Mouse (Mus musculus) natural killer cell, adult 2 months (primary cell): Measurements from ENCODE around the gene Slc29a1.

Experiments used
- DNase-seq, 2 experiments: peaks; one replicate each; pipeline ENCODE4 v3.0.0; 2022; ENCODE audit warnings: low spot score in 2 of 2

Gene Slc29a1

DNA sequence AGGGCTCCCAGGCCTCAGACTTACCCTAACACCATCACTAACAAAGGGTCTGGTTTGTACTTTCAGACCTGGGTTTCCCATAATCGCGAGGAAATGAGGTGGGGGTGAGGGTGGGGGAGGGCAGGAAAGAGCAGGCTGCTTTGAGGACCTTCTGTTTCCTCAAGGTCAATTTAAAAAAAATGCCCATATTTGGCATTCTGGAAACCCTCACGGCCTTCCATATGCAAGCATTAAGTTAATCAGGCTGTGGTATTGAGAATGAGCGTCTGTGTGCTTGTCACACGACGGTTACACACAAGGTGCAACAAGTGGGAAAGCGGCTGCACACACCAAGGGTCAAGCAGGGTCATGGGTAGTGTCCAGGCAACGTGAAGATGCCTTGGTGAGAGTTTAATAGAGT, 12.6 kb upstream of the Slc29a1 start:
- no peak for DNase-seq

DNA sequence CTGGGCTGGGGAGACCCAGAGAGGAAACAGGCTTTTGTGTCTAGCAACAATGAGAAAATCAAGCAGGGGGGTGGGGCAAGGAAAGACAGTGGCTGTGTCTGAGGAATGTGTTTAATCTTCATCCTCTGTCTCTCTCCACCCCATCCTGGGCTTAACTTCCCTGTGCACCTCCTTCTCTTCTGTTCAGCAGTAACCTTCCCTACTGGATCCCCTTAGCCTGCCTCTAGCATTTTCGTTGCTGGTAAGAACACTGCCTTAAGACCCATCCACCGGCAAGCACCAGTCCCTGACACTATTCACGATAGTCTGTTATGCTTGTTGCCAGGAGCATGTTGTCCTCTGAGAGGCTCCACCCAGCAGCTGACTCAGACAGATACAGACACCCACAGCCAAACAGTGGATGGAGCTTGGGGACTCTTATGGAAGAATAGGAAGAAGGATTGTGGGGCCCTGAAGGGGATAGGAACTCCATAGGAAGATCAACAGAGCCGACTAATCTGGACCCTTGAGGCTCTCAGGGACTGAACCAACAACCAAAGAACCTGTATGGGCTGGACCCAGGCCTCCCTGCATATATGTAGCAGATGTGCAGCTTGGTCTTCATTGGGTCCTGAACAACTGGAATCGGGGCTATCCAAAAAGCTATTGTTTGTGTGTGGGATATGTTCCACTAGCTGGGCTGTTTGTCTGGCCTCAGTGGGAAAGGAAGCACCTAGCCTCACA, 10.9 kb upstream of the Slc29a1 start:
- no peak for DNase-seq

DNA sequence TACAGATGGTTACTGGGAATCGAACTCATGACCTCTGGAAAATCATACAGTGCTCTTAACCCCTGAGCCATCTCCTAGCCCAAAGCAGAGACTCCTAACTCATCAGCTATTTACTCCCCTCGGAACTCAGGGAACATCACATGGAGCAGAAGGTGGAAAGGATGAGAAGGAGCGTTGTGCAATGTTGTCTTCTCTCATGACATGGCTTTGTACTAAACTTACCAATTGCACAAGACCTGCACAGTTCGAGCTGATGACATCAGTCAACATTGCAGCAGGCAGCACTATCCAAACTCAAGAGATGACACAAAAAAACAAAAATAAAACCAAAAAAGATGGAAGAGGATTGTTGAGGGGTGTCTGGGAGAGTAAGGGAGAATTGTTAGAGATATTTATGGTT, 9.0 kb upstream of the Slc29a1 start:
- DNase-seq, result no peak

DNA sequence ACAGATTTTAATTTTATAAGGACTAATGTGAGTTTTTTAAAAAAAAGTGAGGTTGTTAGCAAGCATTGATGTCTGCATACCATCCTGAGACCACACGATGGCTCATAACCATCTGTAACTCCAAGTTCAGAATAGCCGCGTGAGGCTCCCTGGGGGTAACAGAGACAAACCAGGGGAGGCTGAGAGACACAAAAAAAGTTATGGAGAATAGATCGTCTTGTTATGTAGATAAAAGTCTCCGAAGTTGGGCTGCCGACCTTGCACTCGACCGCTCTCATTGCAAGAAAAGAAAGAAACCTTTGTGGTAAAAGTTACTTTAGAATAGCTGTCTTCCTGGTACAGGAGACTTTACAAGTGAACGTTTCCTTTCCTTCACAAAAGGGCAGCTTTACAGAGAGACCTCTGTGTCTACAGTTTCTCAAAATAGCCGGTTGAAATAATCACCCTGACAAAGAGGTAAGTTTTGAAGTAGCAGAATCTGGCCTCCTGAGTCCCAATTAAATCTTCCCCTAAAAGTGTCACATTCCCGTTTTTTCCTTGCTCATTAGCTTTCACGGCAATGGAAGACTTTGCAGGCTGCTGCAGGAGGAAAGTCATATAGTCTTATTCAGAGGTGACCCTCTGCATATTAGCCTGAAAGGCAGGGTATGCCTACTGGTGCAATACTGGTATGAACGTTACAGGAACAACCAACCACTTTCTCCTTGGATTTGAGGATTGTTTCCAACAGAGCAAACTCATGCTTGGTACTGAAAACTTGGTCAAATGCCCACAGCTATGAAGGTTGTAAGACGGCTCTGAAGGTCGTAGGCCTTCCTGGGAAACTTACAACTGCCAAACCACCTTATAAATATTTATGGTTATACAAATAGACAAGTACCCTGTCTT, 7.8 kb upstream of the Slc29a1 start:
- no peak for DNase-seq

DNA sequence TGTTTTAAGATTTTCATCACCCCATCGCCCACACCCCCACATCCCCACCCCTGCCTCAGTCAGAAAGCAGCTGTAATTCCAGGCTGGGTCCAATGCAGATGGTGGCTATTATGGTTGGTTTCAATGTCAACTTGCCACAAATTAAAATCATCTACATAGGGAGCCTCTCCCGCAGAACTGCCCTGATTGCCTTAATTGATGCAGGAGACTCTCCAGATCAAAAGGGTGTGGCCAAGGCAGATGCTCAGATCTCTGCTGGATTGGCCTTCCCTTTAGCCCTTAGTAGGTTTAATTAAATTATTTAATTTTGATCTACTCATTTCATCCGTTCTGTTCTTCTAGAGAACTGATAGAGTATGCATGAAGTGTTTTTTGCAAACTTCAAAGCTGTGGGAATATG, 3.6 kb upstream of the Slc29a1 start:
- no peak for DNase-seq

DNA sequence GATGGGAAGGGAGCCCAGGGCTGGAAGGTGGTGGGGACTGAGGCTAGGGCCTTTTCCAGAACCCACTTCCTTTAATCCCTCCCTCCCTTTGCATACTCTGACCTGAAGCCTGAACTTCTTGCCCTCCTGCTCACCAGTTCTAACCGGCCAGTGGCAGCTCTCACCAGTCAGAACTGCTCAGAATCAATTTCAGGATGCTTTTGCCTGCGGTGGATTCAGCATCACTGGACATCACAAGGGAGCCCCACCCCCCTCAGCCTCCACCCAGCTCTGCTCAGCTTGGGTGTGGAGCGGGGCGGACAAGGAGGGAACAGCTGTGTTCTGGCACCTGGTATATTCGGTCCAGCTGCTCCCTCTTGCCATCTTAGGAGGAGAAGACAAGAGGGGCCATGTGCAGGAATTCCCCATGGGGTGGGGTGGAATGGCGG, 2.5 kb upstream of the Slc29a1 start, which contains the start of gene Mymx:
Mymx (minus strand) TSS at position 226 of the 428 bp plus-strand sequence.
- no peak for DNase-seq

DNA sequence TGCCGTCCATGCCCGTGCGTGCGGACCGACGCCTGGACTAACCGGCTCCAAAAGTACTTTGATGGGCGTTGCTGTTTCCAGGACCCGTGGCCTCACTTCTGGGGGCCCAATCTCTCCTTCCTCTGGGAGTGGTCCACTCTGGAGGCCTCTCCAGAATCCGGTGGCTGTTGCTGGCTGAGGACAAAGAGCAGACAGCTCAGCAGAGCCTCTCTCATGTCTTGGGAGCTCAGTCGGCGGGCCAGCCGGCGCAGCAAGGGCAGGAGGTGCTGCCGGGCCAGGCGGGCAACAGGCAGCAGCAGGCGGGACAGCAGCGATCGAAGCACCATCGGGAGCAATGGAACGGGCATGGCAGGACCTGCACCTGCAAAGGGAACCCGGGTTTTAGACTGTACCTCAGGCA, 1.9 kb upstream of the Slc29a1 start:
- DNase-seq, result no peak

DNA sequence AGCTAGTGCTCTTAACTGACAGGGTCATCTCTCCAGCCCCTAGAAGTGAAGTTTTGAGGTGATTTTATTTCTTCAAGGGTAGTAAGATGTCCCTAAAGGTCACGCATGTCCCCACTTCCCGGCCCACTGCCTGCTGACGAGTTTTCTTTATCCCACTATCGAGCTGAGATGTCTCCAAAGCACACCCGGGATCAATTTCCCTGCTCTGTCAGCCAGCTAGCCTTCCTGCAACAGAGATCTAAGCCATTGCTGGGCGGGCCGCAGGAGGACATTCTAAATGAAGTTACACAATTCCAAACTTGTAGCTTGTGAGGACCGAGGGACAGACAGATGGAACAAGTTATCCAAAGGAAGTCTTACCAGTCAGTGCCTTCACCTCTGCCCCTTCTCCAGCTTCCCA, 861 bp upstream of the Slc29a1 start:
- DNase-seq, result no peak

DNA sequence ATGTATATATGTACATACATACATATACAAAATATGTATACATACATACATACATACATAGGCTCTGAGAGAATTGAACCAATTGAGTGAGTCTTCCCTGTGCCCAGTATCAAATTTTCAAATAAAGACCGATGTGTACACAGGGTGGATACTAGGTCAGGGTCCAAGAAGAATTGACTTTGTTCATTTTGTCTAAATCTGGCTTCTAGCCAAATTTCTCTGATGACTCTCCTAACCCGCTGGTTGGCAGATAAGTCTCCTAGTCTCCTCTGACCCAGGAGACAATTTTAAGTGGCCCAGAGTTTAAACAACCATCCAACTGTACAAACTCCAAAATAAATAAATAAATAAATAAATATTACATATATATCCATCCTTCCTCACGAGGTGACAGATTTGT, 515 bp downstream of the Slc29a1 start:
- no peak for DNase-seq

DNA sequence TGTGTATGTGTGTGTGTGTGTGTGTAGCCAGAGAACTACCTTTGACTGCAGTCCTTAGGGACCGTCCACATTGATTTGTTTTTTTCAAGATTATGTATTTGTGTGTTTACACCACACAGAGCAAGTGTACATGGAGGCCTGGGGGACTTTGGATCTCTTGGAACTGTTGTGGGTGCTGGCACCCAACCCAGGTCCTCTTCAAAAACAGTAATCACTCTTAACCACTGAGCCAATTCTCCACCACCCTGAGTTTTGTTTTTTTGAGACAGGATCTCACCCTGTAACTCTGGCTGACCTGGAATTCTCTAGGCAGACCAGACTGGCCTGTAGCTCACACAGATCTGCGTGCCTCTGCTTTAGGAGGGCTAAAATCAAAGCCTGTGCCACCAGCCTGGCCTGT, 1.0 kb downstream of the Slc29a1 start:
- no peak for DNase-seq

DNA sequence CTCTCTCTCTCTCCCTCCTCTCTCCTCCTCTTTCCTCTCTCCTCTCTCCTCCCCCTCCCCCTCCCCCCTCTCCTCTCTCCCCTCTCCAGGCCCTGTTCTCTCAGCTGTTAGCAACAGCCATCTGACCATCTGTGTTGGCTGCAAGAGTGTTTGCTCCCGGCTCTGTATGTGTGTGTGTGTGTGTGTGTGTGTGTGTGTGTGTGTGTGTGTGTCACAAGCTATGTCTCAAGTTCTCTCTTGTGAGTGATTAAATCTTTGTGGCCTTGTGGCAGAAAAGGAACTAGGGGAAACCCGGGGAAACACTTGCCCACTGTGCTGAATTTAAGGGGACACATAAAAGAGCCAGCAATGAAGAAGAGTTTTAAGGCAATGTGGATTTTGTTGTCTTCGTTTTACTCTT, 1.6 kb downstream of the Slc29a1 start:
- DNase-seq, result peak in 1 of 2 experiments; percentile 31

DNA sequence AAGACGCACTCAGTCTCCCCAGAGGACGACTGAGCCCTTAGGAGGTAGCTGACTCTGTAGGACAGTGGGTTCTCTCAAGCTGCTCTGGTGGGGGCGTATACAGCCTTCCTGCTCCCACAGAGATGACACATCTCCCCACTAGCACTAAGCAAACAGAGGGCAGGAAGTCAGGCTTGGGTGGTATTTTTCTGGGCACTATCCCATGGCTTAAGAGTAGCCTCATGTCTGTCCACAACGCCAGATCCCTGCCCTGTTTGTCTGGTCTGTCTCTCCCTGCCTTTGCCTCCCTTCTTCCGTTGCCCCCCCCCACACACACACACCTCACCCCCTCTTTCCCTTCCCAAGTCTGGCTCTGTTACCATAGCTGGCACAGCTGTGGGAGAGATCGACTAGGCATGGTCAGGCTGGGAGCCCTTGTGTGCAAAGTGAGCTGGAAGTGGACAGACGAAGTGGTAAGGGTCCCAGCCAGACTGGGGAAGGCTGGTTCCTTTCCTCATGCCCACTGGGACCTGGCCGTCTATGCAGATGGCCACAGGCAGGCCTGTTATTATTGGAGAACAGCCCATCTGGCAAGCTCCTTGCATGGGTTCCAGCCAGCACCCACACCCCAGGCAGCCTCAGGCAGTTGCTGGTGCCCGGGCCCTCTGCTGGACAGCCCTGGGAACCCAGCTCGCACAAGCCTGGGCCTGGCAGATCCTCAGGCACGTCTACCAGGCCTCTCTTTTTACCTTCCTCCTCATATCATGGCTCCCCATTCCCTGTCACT, 2.6 kb downstream of the Slc29a1 start:
- peak; percentile 36 to 49 for DNase-seq

DNA sequence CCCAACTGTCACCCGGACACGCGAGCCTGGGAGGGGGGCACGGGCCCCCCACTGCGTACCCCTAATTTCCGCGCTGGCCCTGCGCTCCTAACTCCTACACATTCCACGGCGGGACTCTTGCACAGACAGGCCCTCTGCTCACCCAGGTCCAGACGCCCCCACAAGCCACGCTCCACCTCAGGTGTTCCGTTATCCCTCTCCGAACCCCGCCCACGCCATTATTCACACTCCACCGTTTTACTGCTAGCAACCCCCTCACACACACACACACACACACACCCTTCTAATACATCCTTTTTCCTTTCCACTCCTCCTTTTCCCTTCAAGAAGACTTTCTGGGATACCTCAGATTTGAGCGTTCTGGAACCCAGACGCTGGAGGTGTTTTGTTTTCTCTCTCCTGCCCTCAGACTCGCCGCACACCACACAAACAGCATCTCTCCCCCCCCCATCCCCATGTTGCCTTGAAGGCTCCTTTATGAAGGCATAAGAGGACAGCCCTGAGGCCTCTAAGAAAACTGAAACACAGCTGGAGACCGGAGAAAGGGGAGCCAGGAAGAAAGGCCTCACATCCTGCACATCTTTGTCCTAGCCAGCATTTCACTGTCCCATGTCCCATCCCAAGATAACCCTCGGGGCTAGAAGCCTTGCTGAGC, 3.5 kb downstream of the Slc29a1 start:
- no peak for DNase-seq

DNA sequence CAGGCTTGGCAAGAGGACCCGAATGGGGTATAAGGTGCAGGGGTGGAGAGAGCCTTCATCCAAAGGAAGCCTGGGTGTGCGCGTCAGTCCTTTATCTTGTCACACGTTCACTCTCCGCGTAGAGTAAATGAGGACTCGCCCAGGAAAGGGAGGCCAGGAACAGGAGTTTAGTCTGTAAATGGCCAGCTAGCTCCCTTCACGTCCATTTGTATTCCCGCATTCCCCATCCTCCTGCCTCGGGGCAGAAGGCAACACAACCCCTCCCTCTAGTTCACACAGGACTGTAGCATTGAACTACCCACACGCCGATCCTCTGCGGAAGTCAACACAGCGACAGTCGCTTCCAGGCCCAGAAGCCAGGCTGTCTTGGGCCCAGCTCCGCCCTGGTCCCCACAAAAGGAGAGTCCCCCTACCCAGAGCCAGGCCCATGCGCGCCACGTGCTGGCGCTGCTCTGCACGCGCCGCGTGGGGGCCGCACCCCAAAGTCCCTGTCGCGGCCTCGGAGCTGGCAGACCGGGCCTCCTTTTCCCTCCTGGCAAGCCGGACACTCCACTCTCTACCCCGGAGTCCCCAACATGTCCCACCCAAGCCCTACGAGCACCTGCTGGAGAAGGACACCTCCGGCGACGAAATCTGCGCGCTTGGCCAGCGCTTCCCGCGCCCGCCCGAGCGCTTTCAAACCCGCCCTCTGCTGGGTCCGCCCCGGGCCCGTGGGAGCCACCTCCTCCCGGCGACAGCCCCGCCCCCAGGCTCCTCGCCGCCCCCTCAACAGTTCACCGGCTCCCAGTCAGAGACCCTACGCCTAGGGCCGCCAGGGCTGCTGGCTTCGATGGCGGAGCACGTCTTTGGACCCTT, 4.3 kb downstream of the Slc29a1 start:
- DNase-seq, result peak; percentile 46 to 62

DNA sequence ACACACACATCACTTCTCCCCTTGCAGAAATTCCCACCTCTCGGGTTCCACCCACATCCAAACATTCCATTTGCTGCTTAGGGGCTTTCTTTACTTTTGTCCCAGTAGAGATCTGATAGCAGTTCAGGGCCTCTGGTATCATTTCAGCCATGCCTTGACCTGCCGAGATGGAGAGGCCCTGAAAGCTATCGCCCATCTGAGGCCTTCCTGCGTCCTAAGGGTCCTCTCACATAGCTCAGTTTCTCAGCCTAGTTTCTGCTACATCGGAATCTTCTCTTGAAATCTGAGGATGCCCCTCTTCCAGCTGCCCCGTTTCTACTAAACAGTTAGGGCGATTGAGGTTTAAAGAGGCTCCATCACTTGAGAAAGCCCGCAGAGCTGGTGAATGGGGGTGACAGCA, 5.2 kb downstream of the Slc29a1 start:
- no peak for DNase-seq

DNA sequence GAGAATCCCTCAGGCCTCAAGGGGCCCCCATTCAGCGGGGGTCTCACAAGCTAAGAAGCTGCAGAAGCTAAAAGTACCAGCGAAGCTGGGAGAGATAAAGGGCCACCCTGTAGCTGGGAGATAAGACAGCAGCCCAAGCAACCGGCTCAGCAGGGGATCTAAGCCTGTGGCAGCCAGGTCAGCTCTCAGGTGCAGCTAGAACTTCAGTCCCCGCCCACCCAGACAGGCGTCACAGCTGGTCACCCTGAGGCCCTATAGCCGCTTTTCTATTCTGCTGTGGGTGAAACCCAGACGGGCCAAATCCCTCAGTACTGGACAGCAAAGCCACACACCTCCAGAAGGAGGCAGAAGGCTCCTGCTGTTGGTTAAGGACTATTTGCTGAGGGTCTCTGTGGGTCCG, 5.9 kb downstream of the Slc29a1 start:
- DNase-seq, result no peak

DNA sequence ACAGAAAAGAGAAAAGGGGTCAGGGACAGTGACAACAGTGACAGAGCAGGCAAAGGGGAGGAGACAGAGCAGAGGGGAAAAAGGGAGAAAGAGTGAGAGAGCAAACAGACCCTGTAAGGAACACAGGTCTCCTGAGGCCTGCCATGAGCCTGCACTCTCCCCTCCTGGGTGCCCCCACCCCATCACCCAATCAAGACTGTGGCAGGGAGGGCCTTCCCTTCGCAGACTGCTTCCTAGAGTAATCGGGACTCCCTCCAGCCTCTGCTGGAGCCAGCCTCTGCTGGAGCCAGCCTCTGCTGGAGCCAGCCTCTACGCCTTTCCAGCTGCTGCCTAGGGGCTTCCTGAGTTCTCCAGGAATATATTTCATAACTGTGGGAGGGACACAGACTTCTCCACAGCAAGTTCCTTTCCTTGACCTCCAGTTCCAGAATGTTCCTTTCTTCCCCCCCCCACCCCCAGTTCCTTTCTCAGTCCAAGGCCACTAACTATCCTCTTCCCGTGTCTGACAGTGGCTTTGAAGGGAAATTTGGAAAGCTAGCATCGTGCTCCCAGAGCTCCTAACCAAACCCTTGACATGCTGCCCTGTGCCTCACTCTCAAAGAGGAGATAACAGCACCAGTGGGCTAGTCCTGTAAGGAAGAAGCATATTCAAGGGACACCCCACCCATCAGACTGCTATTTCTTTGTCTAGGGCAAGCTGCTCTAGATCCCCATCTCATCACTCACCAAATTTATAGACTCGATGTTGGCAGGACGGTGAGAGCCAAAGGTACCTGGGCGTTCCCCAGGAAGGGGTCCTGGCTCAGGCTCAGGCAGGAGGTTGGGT, 6.6 kb downstream of the Slc29a1 start:
- DNase-seq, result no peak

DNA sequence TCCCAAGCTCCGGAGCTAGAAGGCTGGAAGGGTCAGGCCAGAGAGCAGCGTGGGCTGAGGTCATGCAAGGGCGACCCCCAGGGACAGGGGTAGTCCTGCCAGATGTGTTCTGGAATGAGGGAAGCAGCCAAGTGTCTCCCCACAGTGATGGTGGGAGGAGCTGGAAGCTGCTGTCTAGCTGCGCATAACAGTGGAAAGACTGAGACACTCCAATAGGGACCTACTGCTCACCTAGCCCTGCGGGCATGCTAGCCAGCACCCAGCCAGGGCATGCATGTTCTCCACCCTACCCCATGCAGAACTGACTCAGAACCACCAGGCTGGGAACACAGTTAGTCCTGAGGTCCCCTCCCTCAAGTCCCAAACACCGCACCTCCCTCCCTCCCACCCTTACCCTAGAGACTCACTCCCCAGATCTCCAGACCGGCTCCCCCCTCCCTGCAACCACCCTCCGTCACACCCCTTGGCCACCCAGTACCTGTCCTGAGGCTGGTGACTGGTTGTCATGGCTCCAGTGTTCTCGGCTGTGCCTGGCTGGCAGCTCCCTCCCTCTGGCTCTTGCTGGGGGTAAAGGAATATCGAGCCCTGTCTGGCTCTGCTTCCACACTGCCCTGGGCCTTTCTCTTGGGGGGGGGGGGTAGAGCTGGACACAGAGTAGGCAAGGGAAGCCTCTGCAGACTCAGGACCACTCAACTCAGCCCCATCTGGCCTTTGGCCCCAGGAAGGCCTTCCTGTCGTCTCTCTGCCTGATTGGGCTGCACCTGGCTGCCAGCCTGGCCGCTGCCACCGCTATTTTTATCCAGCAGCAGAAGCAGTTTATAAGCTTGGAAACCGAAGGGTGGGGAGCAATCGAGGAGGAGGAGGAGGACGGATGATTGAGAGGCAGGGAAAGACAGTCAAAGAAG, 7.5 kb downstream of the Slc29a1 start:
- no peak for DNase-seq

DNA sequence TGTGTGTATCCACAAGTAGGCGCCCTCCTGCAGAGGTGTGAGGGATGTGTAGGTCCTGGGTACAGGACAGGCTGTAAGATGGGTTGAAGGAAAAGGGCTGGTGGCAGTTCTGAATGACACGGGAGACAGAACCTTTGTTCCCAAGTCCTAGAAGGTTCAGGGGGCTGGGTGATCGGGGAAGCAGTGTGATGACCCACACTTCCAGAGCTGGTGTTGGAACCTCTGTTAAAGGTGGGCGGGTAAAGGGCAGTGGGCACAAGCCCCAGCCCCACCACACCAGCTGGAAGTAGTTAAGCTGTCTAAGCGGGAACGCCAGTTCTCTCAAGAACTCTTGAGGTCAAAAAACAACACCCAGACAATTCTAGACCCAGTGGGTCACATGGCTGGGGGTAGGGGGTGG, 9.0 kb downstream of the Slc29a1 start:
- DNase-seq, result no peak
